Mouse (Mus musculus): ENCODE measurements around the gene Ect2.

DNA sequence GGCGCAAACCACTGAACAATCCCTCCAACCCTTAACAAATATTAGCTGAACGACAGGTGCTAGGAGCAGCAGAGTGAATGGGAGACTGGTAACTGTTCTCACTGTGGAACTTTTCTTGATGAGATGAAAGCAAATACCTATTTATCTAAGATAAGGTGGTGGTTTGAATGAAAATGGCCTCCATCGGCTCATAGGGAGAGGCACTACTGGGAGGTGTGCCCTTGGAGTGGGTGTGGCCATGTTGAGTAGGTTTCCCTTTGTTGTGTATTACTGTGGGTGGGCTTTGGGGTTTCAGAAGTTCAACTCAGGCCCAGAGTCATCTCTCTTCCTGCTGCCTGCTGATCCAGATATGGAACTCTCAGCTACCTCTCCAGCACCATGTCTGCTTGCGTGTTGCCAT is 37.2 kb upstream of the Ect2 start:
- TF ChIP-seq CTCF (IDR thresholded peaks at IDR 0.05; ENCODE audit: borderline replicate concordance, extremely low read depth, insufficient read depth, insufficient read length) (no peak), POLR2A (IDR thresholded peaks at IDR 0.05; ENCODE audit: borderline replicate concordance, extremely low read depth, insufficient read depth, insufficient read length, poor library complexity, severe bottlenecking) (no peak)
